Mouse (Mus musculus) heart, adult 11 months (tissue): ENCODE results near the gene Wfikkn1.
A peak's percentile ranks its signal among the peaks of the same experiment; 100 is the strongest.

Experiments used
- DNase-seq: peaks from one replicate; pipeline ENCODE4 v3.0.0; 2022

Wfikkn1 gene

GRCm38 (mm10) chr17:25880196-25880910, at the start of gene Wfikkn1:
Gene Wfikkn1, minus strand, starts transcription at chr17:25880858.
- peak; percentile 91 for DNase-seq

GRCm38 (mm10) chr17:25925348-25925747, 44.7 kb upstream of the Wfikkn1 start:
- DNase-seq: peak; percentile 97

- peak; percentile 92 for DNase-seq
Observed at GRCm38 (mm10) chr17:25922120-25922519, 41.5 kb upstream of the Wfikkn1 start.

GRCm38 (mm10) chr17:25919786-25920642, 39.4 kb upstream of the Wfikkn1 start:
- DNase-seq: peak; percentile 100

- DNase-seq: no peak
Observed at GRCm38 (mm10) chr17:25919144-25919785, 38.6 kb upstream of the Wfikkn1 start, which contains the start of gene Rab40c. Gene Rab40c, minus strand, starts transcription at chr17:25919727.

- DNase-seq: no peak
Observed at GRCm38 (mm10) chr17:25918037-25918750, 37.5 kb upstream of the Wfikkn1 start.

- DNase-seq: no peak
Observed at GRCm38 (mm10) chr17:25916931-25917647, 36.4 kb upstream of the Wfikkn1 start.

GRCm38 (mm10) chr17:25914295-25914694, 33.6 kb upstream of the Wfikkn1 start:
- no peak for DNase-seq

- DNase-seq: peak; percentile 96
Observed at GRCm38 (mm10) chr17:25913877-25914275, 33.2 kb upstream of the Wfikkn1 start.

GRCm38 (mm10) chr17:25913186-25913876, 32.7 kb upstream of the Wfikkn1 start:
- peak; percentile 94 for DNase-seq

GRCm38 (mm10) chr17:25911816-25912215, 31.2 kb upstream of the Wfikkn1 start:
- peak; percentile 95 for DNase-seq

- no peak for DNase-seq
Observed at GRCm38 (mm10) chr17:25907640-25908039, 27.0 kb upstream of the Wfikkn1 start.

GRCm38 (mm10) chr17:25903061-25903460, 22.4 kb upstream of the Wfikkn1 start:
- DNase-seq: no peak

GRCm38 (mm10) chr17:25900193-25900592, 19.5 kb upstream of the Wfikkn1 start:
- no peak for DNase-seq

- no peak for DNase-seq
Observed at GRCm38 (mm10) chr17:25895891-25896290, 15.2 kb upstream of the Wfikkn1 start.

GRCm38 (mm10) chr17:25895415-25895814, 14.8 kb upstream of the Wfikkn1 start:
- DNase-seq: peak; percentile 92

GRCm38 (mm10) chr17:25893975-25894617, 13.4 kb upstream of the Wfikkn1 start:
- DNase-seq: peak; percentile 95

- no peak for DNase-seq
Observed at GRCm38 (mm10) chr17:25888837-25889236, 8.2 kb upstream of the Wfikkn1 start.

- no peak for DNase-seq
Observed at GRCm38 (mm10) chr17:25887467-25887866, 6.8 kb upstream of the Wfikkn1 start.

GRCm38 (mm10) chr17:25886806-25887205, 6.1 kb upstream of the Wfikkn1 start:
- DNase-seq: no peak

GRCm38 (mm10) chr17:25885636-25886035, 5.0 kb upstream of the Wfikkn1 start:
- DNase-seq: no peak
